In the genomic region with DNA sequence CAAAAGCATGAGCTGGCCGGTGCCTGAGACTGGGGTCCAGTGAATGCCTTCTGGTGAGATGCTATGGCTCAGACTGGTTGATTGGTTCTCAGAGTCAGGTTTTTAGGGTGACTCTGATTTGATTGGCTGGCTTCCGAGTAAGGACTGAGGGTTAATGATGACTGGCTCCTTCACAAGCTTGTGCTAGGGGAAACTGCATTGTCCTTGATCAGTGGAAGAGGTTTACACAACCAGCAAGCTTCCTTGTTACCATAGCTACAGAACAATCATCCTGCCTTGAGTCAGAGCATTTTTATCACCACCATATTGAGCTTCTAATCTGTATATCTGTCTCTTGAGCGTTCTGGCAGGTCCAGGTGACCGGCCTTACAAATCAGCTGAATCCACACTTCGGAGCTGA, we compare ENCODE assay signal across 34 mouse cellular contexts. TPM values are rescaled to one million over a fixed set of nuclear protein-coding genes. Genes with fewer than 3 reads are reported as not detected.
A peak's percentile ranks its signal among the peaks of the same experiment; 100 is the strongest.
DNase-seq lines count a peak whose midpoint lies in the region; ATAC-seq and TF ChIP-seq lines count a peak whose summit lies in the region.
"Had no signal": no experiment of that assay in that cellular context is flagged by ENCODE, and none has a peak within 500 bp of the region (broad histone marks: within the 10 kb centered on the region; RNA-seq: fewer than 3 reads in every experiment).

No protein-coding gene starts in this region.

- H3K4me2 ChIP-seq in forebrain, embryonic 14.5 days (ENCODE audit: low read length): no peak overlapping the region
- no peak overlapping the region for H3K4me2 ChIP-seq in forebrain, embryonic 12.5 days
- no peak overlapping the region for H3K4me2 ChIP-seq in midbrain, embryonic 13.5 days (replicated peaks)
- no peak overlapping the region for H3K4me2 ChIP-seq in midbrain, embryonic 11.5 days
- H3K4me2 ChIP-seq in forebrain, postnatal 0 days (ENCODE audit: low read depth): no peak overlapping the region; the same call in 1 of the 2 replicates
- H3K4me2 ChIP-seq: neural tube, embryonic 15.5 days had no signal

- H3K9ac ChIP-seq in forebrain, embryonic 14.5 days (ENCODE audit: low read length): no peak overlapping the region
- H3K9ac ChIP-seq in forebrain, embryonic 12.5 days: no peak overlapping the region
- H3K9ac ChIP-seq in midbrain, embryonic 13.5 days (replicated peaks): no peak overlapping the region
- H3K9ac ChIP-seq in midbrain, embryonic 11.5 days (ENCODE audit: low read length): no peak overlapping the region
- no peak overlapping the region for H3K9ac ChIP-seq in forebrain, postnatal 0 days
- H3K9ac ChIP-seq: liver, embryonic 14.5 days; neural tube, embryonic 15.5 days had no signal

- intact Hi-C loops in left cerebral cortex, adult 2 months (cut with DNase I): no loop called here

- DNase-seq in forebrain, embryonic 14.5 days (ENCODE audit: low spot score): peak; percentile 44
- no peak for DNase-seq in midbrain, embryonic 11.5 days (ENCODE audit: low spot score, missing footprints)
- no peak for DNase-seq in forebrain, postnatal 0 days
- no peak for DNase-seq in urinary bladder, postnatal 14 days (ENCODE audit: low spot score)
- no peak for DNase-seq in left cerebral cortex, adult 2 months (ENCODE audit: extremely low spot score in 1 of 2, low spot score in 2 of 2)
- DNase-seq: adrenal gland, postnatal 14 days; cerebellum, adult 18-20 months; kidney, adult 8-10 months; kidney, postnatal 4 days; liver; lung, adult 2 months; lung, postnatal 10 days; retina, postnatal 1 day; right cerebral cortex, postnatal 25 days; spleen, adult 18-20 months; thymus, adult 18-20 months; thymus, postnatal 25 days had no signal

- TF ChIP-seq CTCF in forebrain, postnatal 0 days (IDR thresholded peaks at IDR 0.05; ENCODE audit: low read depth): no peak
- TF ChIP-seq CTCF in left cerebral cortex, adult 2 months (IDR thresholded peaks at IDR 0.05): no peak

- ATAC-seq in forebrain, embryonic 14.5 days: peak; percentile 32; the same call in 1 of the 2 replicates
- ATAC-seq in forebrain, embryonic 12.5 days (ENCODE audit: low FRiP score): no peak; the same call in 1 of the 2 replicates
- ATAC-seq in midbrain, embryonic 13.5 days: 0 out of 2 replicates have a peak, but pooled peaks have one; percentile 57
- ATAC-seq in midbrain, embryonic 11.5 days (ENCODE audit: low FRiP score): no peak
- peak; percentile 78 for ATAC-seq in forebrain, postnatal 0 days
- ATAC-seq: CD4-positive, CD25-positive, alpha-beta regulatory T cell, adult 4 months; intestine, embryonic 16.5 days had no signal

- WGBS in forebrain, embryonic 14.5 days: 62% methylated on average over 5 of the region's 5 CpGs
- 62% methylated on average over 5 of the region's 5 CpGs for WGBS in forebrain, embryonic 12.5 days
- 55% methylated on average over 5 of the region's 5 CpGs for WGBS in midbrain, embryonic 13.5 days
- 61% methylated on average over 5 of the region's 5 CpGs for WGBS in midbrain, embryonic 11.5 days
- WGBS in forebrain, postnatal 0 days: 51% methylated on average over 5 of the region's 5 CpGs

- H3K4me3 ChIP-seq in forebrain, embryonic 14.5 days (ENCODE audit: low read depth, low read length): no peak overlapping the region
- no peak overlapping the region for H3K4me3 ChIP-seq in forebrain, embryonic 12.5 days (replicated peaks)
- no peak overlapping the region for H3K4me3 ChIP-seq in midbrain, embryonic 13.5 days (replicated peaks)
- H3K4me3 ChIP-seq in midbrain, embryonic 11.5 days (ENCODE audit: low read depth, low read length): no peak overlapping the region
- H3K4me3 ChIP-seq in forebrain, postnatal 0 days (ENCODE audit: low read depth, low read length): no peak overlapping the region
- no peak overlapping the region for H3K4me3 ChIP-seq in left cerebral cortex, adult 2 months
- H3K4me3 ChIP-seq: neural tube, embryonic 15.5 days had no signal

- H3K9me3 ChIP-seq in forebrain, embryonic 14.5 days (replicated peaks; ENCODE audit: control insufficient read depth, low read length): no peaks in the 10 kb centered on the region
- no peaks in the 10 kb centered on the region for H3K9me3 ChIP-seq in forebrain, embryonic 12.5 days
- no peaks in the 10 kb centered on the region for H3K9me3 ChIP-seq in midbrain, embryonic 13.5 days
- no peaks in the 10 kb centered on the region for H3K9me3 ChIP-seq in midbrain, embryonic 11.5 days (ENCODE audit: control insufficient read depth, low read length)
- no peaks in the 10 kb centered on the region for H3K9me3 ChIP-seq in forebrain, postnatal 0 days (ENCODE audit: low read length)
- H3K9me3 ChIP-seq: neural tube, embryonic 15.5 days had no signal

- H3K4me1 ChIP-seq in forebrain, embryonic 14.5 days (ENCODE audit: control insufficient read depth, insufficient read depth, low read length): no peaks in the 10 kb centered on the region; the same call in 1 of the 2 replicates
- H3K4me1 ChIP-seq in forebrain, embryonic 12.5 days: peaks cover 3% of the 10 kb centered on the region
- 0 out of 2 replicates have a peak, but pooled peaks cover 10% of the 10 kb centered on the region for H3K4me1 ChIP-seq in midbrain, embryonic 13.5 days (replicated peaks)
- no peaks in the 10 kb centered on the region for H3K4me1 ChIP-seq in midbrain, embryonic 11.5 days (ENCODE audit: control insufficient read depth, insufficient read depth, low read length)
- H3K4me1 ChIP-seq in forebrain, postnatal 0 days (ENCODE audit: insufficient read depth): peaks cover 5% of the 10 kb centered on the region; the same call in 1 of the 2 replicates

- 0 out of 2 replicates have a peak, but pooled peaks cover 3% of the 10 kb centered on the region for H3K27me3 ChIP-seq in forebrain, embryonic 14.5 days (replicated peaks; ENCODE audit: control insufficient read depth, insufficient read depth, low read length)
- H3K27me3 ChIP-seq in forebrain, embryonic 12.5 days: peaks cover 21% of the 10 kb centered on the region
- peaks cover 12% of the 10 kb centered on the region; the same call in 1 of the 2 replicates for H3K27me3 ChIP-seq in midbrain, embryonic 13.5 days
- peaks cover 5% of the 10 kb centered on the region; the same call in 1 of the 2 replicates for H3K27me3 ChIP-seq in midbrain, embryonic 11.5 days (ENCODE audit: control insufficient read depth, insufficient read depth, low read length)
- no peaks in the 10 kb centered on the region for H3K27me3 ChIP-seq in forebrain, postnatal 0 days (ENCODE audit: insufficient read depth, low read length)
- H3K27me3 ChIP-seq: neural tube, embryonic 15.5 days had no signal

- no peak overlapping the region for H3K27ac ChIP-seq in forebrain, embryonic 14.5 days (ENCODE audit: low read depth, low read length)
- H3K27ac ChIP-seq in forebrain, embryonic 12.5 days: no peak overlapping the region
- no peak overlapping the region for H3K27ac ChIP-seq in midbrain, embryonic 13.5 days
- H3K27ac ChIP-seq in midbrain, embryonic 11.5 days (ENCODE audit: low read depth, low read length): no peak overlapping the region
- H3K27ac ChIP-seq in forebrain, postnatal 0 days (ENCODE audit: low read depth, low read length): no peak overlapping the region
- no peak overlapping the region for H3K27ac ChIP-seq in left cerebral cortex, adult 2 months
- H3K27ac ChIP-seq: kidney, postnatal 0 days; liver, embryonic 14.5 days; macrophage; neural tube, embryonic 15.5 days; stomach, postnatal 0 days had no signal

- no peaks in the 10 kb centered on the region for H3K36me3 ChIP-seq in forebrain, embryonic 14.5 days (ENCODE audit: control insufficient read depth, insufficient read depth, low read length)
- no peaks in the 10 kb centered on the region for H3K36me3 ChIP-seq in forebrain, embryonic 12.5 days (replicated peaks)
- no peaks in the 10 kb centered on the region for H3K36me3 ChIP-seq in midbrain, embryonic 13.5 days
- no peaks in the 10 kb centered on the region for H3K36me3 ChIP-seq in midbrain, embryonic 11.5 days (ENCODE audit: control insufficient read depth, insufficient read depth, low read length)
- H3K36me3 ChIP-seq in forebrain, postnatal 0 days (ENCODE audit: insufficient read depth): no peaks in the 10 kb centered on the region
- H3K36me3 ChIP-seq: neural tube, embryonic 15.5 days had no signal

RNA-seq across cellular contexts. Expression of a gene that starts 5.0 kb away (rescaled TPM):
- polyA plus RNA-seq in forebrain, embryonic 14.5 days (2014; fragmentation: Nextera tagmentation; extraction: Ambion mirVana): 0.71 and 0.77 TPM in 2 replicates
- polyA plus RNA-seq in forebrain, embryonic 12.5 days (2016; fragmentation: Nextera tagmentation; extraction: Ambion mirVana): 0.19 and 0.22 TPM in 2 replicates
- 0.48 and 0.52 TPM in 2 replicates for polyA plus RNA-seq in midbrain, embryonic 13.5 days (2015; fragmentation: Nextera tagmentation; extraction: Ambion mirVana)
- 0.04 TPM in 1 of 2 replicates, not detected in the other for polyA plus RNA-seq in midbrain, embryonic 11.5 days (2014; fragmentation: Nextera tagmentation; extraction: Ambion mirVana)
- 5.8 and 7.6 TPM in 2 replicates for total RNA-seq in forebrain, postnatal 0 days (2014; rRNA removed)
- 0.86 and 1.2 TPM in 2 replicates for polyA plus RNA-seq in forebrain, postnatal 0 days (2015; fragmentation: Nextera tagmentation; extraction: Ambion mirVana)
- 10 to 100 TPM; 14.5 to 14.7 TPM for total RNA-seq in left cerebral cortex, adult 2 months (2021)
- total RNA-seq: adrenal gland, postnatal 14 days; gastrocnemius, adult 8-10 months; heart, postnatal 25 days; megakaryocyte-erythroid progenitor cell, adult 5-6 weeks had no signal
- polyA plus RNA-seq: CD4-positive, CD25-positive, alpha-beta regulatory T cell, adult 4 months; embryonic facial prominence, embryonic 11.5 days; gonadal fat pad, adult 2 months; heart, embryonic 14.5 days; hindbrain, embryonic 11.5 days; intestine, embryonic 16.5 days; kidney, postnatal 0 days; limb, embryonic 11.5 days; liver, embryonic 14.5 days; lung, adult 2 months; macrophage; stomach, postnatal 0 days had no signal

RNA-seq across cellular contexts. Expression of a gene that starts 55.5 kb away (rescaled TPM):
- polyA plus RNA-seq in forebrain, embryonic 14.5 days (2014; fragmentation: Nextera tagmentation; extraction: Ambion mirVana): 28.7 and 31.7 TPM in 2 replicates
- 47.6 and 56.7 TPM in 2 replicates for polyA plus RNA-seq in forebrain, embryonic 12.5 days (2016; fragmentation: Nextera tagmentation; extraction: Ambion mirVana)
- polyA plus RNA-seq in midbrain, embryonic 13.5 days (2015; fragmentation: Nextera tagmentation; extraction: Ambion mirVana): 30.0 and 32.7 TPM in 2 replicates
- polyA plus RNA-seq in midbrain, embryonic 11.5 days (2014; fragmentation: Nextera tagmentation; extraction: Ambion mirVana): 42.2 and 46.4 TPM in 2 replicates
- total RNA-seq in forebrain, postnatal 0 days (2014; rRNA removed): 24.8 and 28.1 TPM in 2 replicates
- 19.4 and 21.3 TPM in 2 replicates for polyA plus RNA-seq in forebrain, postnatal 0 days (2015; fragmentation: Nextera tagmentation; extraction: Ambion mirVana)
- total RNA-seq in left cerebral cortex, adult 2 months (2021): 10 to 100 TPM; 48.9 to 50.6 TPM

Comparison
In these comparisons a context has a peak if more than half of its experiments do, and no peak if none do; other contexts are left out.
1. ATAC-seq: peak in forebrain, embryonic 14.5 days (single experiment), midbrain, embryonic 13.5 days (single experiment) and forebrain, postnatal 0 days (single experiment); none in forebrain, embryonic 12.5 days (single experiment) and midbrain, embryonic 11.5 days (single experiment).